Mouse (Mus musculus) cortical plate, adult 2 months (tissue): ENCODE measurements at regions not wholly inside any gene's neighbourhood (a gene's known extent, or its start where the extent isn't known, plus 50 kb on each side); places are given as distances from the start of the nearest gene placed in this dataset.

Experiments
- CTCF ChIP-seq: fragments of 200-500 bp; IDR thresholded peaks from 2 replicates; pipeline ENCODE4 v1.5.1; 2011; ENCODE audit warnings: mild to moderate bottlenecking, control low read depth, low read length; ENCODE audit not compliant: insufficient read depth; ENCODE audit errors: extremely low read depth
- POLR2A ChIP-seq: fragments of 200-500 bp; IDR thresholded peaks from 2 replicates; pipeline ENCODE4 v1.6.1; 2011; ENCODE audit warnings: mild to moderate bottlenecking, low read length, control low read depth; ENCODE audit not compliant: insufficient read depth; ENCODE audit errors: extremely low read depth

- TF ChIP-seq CTCF (no peak), POLR2A (no peak)
Observed at GRCm38 (mm10) chr17:9598131-9598530, 71.4 kb downstream of the Pabpc6 start.
